Mouse (Mus musculus): ENCODE measurements around the gene Zkscan5. TPM values are rescaled to one million over a fixed set of nuclear protein-coding genes. Genes with fewer than 3 reads are reported as not detected.
A peak's percentile ranks its signal among the peaks of the same experiment; 100 is the strongest.
"Not testable (repeated sequence)": the region's sequence is repeated elsewhere in the genome, so short reads cannot be mapped to it uniquely, and the experiment has no call there.

The Zkscan5 gene
- polyA plus RNA-seq, 1 experiment from 2014 or later: 19.7 TPM

DNA sequence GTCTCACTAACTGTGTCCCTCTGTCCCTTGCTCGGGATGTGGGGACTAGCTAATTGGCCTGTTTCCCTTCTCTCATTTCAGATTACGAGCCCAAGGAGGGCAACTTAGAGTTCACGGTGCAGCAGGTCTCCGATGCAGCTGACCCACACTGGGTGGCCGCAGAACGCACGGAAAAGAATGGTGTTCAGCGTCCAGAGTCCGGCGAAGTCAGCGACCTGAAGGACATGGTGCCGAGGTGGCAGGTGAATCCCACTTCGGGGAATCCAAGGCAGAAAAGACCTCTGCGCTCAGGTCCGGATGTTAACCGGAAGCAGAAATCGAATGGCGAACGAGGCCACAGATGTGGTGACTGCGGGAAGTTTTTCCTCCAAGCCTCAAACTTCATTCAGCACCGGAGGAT, 13.8 kb downstream of the Zkscan5 start:
- no peak overlapping the region for H3K4me2 ChIP-seq (replicated peaks)
- WGBS: 96% methylated on average over 21 of the region's 21 CpGs
- no peaks in the 10 kb centered on the region for H3K4me1 ChIP-seq (replicated peaks)
- H3K27ac ChIP-seq: no peak overlapping the region
- no peak for ATAC-seq
- no peak overlapping the region for H3K4me3 ChIP-seq (replicated peaks)
- H3K9me3 ChIP-seq: no peaks in the 10 kb centered on the region
- no peak overlapping the region for H3K9ac ChIP-seq (replicated peaks)
- no peaks in the 10 kb centered on the region for H3K27me3 ChIP-seq
- H3K36me3 ChIP-seq: peaks cover 73% of the 10 kb centered on the region

DNA sequence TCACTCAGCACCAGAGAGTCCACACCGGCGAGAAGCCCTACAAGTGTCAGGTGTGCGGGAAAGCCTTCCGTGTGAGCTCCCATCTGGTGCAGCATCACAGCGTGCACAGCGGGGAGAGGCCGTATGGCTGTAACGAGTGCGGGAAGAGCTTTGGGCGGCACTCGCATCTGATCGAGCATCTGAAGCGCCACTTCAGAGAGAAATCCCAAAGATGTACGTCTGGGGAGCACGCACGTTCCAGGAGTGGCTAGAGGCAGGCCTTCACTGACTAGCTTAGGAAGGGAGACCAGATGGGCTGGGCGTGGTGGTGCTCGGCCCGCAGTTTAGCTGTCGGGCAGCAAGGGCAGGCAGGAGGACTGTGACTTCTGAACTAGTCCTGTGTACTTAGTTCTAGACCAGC, 14.3 kb downstream of the Zkscan5 start:
- Histone ChIP-seq H3K9me3 (no peaks in the 10 kb centered on the region), H3K4me2 (replicated peaks) (no peak overlapping the region), H3K27me3 (no peaks in the 10 kb centered on the region), H3K36me3 (peaks cover 73% of the 10 kb centered on the region), H3K4me1 (replicated peaks) (no peaks in the 10 kb centered on the region), H3K27ac (no peak overlapping the region), H3K4me3 (replicated peaks) (no peak overlapping the region), H3K9ac (replicated peaks) (no peak overlapping the region)
- no peak for ATAC-seq
- WGBS: 95% methylated on average over 20 of the region's 20 CpGs

DNA sequence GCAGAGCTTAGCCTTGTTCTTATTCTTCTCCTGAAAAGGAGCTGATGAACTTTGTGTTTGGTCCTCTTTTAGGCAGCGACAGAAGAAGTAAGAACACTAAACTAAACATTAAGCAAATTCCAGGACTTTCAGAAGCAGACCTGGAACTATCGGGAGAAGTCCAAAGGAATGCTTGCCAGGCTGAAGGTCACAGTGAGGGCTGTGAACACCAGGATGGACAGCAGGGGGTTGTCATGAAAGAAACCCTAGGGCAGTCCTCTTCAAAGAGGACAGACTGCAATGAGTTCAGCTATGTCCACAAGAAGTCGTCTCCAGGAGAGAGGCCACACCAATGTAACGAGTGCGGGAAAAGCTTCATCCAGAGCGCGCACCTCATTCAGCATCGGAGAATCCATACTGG, 15.6 kb downstream of the Zkscan5 start:
- 91% methylated on average over 8 of the region's 8 CpGs for WGBS
- Histone ChIP-seq H3K4me1 (replicated peaks) (no peaks in the 10 kb centered on the region), H3K36me3 (peaks cover 63% of the 10 kb centered on the region), H3K27ac (no peak overlapping the region), H3K4me3 (replicated peaks) (no peak overlapping the region), H3K9ac (replicated peaks) (no peak overlapping the region), H3K9me3 (no peaks in the 10 kb centered on the region), H3K27me3 (no peaks in the 10 kb centered on the region), H3K4me2 (replicated peaks) (no peak overlapping the region)
- ATAC-seq: no peak

DNA sequence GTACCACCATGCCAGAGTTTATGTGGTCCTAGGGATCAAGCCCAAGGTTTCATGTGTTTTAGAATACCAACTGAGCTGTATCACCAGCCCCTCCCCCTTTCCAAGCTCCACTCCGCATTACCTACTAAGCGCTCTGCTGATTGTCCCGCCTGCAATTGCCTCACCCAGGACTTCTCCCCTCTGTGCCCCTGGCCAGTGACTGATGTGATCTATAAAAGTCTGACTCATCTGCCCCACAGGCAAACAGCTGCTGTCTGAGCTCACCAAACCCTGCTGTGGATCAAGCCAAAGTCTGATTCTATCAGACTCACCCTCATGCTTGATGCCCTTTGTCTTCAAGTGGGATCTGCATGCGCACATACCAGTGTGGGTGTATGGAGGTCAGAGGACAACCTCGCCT, 18.5 kb downstream of the Zkscan5 start:
- Histone ChIP-seq H3K27ac (no peak overlapping the region), H3K9me3 (no peaks in the 10 kb centered on the region), H3K4me1 (replicated peaks) (no peaks in the 10 kb centered on the region), H3K27me3 (no peaks in the 10 kb centered on the region), H3K36me3 (peaks cover 55% of the 10 kb centered on the region), H3K4me2 (replicated peaks) (no peak overlapping the region), H3K9ac (replicated peaks) (no peak overlapping the region), H3K4me3 (replicated peaks) (no peak overlapping the region)
- ATAC-seq: no peak
- WGBS: 85% methylated on average over 5 of the region's 5 CpGs

DNA sequence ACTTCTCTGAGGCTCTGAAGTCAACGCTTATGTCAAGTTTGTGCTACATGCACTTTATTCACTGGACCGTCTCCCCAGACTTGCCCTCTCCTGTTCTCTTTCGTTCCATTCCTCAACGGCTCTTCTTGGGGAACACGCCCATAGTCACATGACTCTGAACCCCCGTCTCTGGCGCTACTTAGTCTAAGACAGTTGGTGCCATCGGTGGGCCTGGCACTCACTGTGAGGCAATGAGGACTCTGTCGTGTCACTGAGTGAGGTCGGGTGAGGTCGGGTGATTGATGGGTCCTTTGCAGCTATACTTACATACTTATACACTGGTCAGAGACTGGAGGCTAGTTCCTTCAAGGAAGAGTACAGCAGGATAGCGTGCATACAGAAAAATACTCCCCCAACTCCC, 19.0 kb downstream of the Zkscan5 start:
- Histone ChIP-seq H3K27ac (no peak overlapping the region), H3K9ac (replicated peaks) (no peak overlapping the region), H3K4me2 (replicated peaks) (no peak overlapping the region), H3K4me3 (replicated peaks) (no peak overlapping the region), H3K9me3 (no peaks in the 10 kb centered on the region), H3K36me3 (peaks cover 49% of the 10 kb centered on the region), H3K4me1 (replicated peaks) (no peaks in the 10 kb centered on the region), H3K27me3 (no peaks in the 10 kb centered on the region)
- WGBS: 87% methylated on average over 12 of the region's 12 CpGs
- no peak for ATAC-seq

DNA sequence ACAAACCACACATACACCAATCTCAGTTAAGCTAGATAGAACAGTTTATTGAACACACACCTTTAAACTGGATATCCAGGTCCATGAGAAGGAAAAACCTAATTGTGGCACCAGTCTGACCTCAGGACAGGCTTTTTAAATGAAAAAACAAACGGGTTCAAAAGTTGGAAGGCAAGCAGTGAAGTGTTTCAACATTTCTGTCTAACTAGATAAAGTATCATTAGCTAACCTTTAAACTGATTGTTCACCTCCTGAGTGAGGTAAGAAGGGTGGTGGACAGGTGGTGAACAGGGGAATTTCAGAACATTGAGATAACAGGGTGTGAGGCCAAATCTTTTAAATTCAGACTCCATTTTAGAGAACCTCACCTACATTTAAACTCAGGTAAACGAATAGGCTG, 22.1 kb downstream of the Zkscan5 start:
- peaks cover 21% of the 10 kb centered on the region for H3K36me3 ChIP-seq
- no peaks in the 10 kb centered on the region for H3K27me3 ChIP-seq
- WGBS: 60% methylated on average over 2 of the region's 2 CpGs
- H3K9me3 ChIP-seq: no peaks in the 10 kb centered on the region
- H3K27ac ChIP-seq: no peak overlapping the region
- H3K4me1 ChIP-seq (replicated peaks): peaks cover 7% of the 10 kb centered on the region
- no peak for ATAC-seq
- no peak overlapping the region for H3K4me2 ChIP-seq (replicated peaks)
- H3K9ac ChIP-seq (replicated peaks): no peak overlapping the region
- no peak overlapping the region for H3K4me3 ChIP-seq (replicated peaks)

DNA sequence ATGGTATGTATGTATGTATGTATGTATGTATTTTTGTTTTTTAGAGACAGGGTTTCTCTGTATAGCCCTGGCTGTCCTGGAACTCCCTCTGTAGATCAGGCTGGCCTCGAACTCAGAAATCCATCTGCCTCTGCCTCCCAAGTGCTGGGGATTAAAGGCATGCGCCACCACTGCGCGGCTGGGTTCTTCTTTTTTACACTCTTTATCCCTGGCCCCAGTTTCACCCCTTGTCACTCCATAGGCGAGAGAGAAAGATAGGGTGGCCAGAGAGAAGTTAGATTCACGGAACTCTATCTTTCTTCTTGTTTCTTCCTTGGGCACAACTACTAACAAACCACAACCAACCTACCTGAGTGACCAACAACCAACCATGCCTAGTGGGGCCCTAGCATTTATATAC, 24.9 kb downstream of the Zkscan5 start:
- Histone ChIP-seq H3K36me3 (peaks cover 11% of the 10 kb centered on the region), H3K4me1 (replicated peaks) (peaks cover 21% of the 10 kb centered on the region)
- not testable (repeated sequence) for H3K4me3 ChIP-seq (replicated peaks); H3K4me2 ChIP-seq (replicated peaks); H3K9me3 ChIP-seq; ATAC-seq; H3K9ac ChIP-seq (replicated peaks); H3K27me3 ChIP-seq; H3K27ac ChIP-seq
- 85% methylated on average over 6 of the region's 6 CpGs for WGBS

DNA sequence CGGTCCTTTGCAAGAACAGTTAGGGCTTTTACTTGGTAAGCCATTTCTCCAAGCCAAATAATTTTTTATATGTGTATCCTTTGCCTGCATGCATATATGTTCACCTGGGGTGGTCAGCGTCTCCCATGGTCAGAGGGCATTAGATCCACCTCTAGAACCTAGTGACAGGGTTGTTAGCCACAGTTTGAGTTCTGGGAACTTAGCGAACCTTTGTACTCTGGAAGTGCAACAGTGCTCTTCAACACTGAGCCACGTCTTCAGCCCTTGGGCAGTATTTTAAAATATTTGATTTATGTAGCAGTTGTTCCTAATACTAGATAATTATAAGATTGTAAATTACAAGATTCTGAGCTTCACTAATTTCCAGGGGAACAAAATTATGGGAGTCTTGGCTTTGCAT, 26.3 kb downstream of the Zkscan5 start:
- WGBS: 86% methylated on average over 4 of the region's 4 CpGs
- no peak overlapping the region for H3K27ac ChIP-seq
- no peaks in the 10 kb centered on the region for H3K9me3 ChIP-seq
- ATAC-seq: no peak
- H3K4me2 ChIP-seq (replicated peaks): peak overlapping the region; percentile 69
- peaks cover 21% of the 10 kb centered on the region for H3K4me1 ChIP-seq (replicated peaks)
- H3K36me3 ChIP-seq: peaks cover 24% of the 10 kb centered on the region
- no peaks in the 10 kb centered on the region for H3K27me3 ChIP-seq
- H3K4me3 ChIP-seq (replicated peaks): peak overlapping the region; percentile 91
- H3K9ac ChIP-seq (replicated peaks): peak overlapping the region; percentile 98

DNA sequence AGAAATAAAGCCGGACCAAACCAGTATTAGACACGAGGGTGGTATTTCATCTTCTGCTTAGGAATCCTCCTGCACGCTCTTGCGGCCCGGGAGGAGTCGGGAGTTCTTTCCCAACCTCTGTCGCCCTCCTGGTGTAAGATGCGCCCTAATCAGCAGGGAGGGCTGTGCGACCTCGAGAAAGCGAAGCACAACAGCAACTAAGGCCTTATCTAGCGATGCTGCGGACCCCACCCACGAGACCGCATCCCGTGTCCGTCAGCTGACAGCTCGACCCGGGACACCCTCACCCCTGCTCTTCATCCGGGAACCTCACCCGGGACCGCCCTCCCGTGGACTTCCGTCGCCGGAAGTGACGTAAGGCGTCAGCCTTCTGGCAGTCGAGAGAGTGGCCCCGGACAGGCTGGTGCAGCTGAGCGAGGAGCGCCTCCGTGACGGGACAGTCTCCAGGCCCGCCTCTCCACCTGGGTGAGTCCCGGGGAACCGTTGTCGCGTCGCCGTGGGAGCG, 27.1 kb downstream of the Zkscan5 start, which contains the start of gene Zfp655:
Gene Zfp655 (plus strand): TSS at position 349 of the 505 bp plus-strand sequence.
- Histone ChIP-seq H3K4me3 (replicated peaks) (peak within 1 kb of the TSS; percentile 91), H3K9me3 (no peaks in the 10 kb centered on the region), H3K4me2 (replicated peaks) (peak within 1 kb of the TSS; percentile 69), H3K27me3 (no peaks in the 10 kb centered on the region), H3K36me3 (peaks cover 31% of the 10 kb centered on the region), H3K9ac (replicated peaks) (peak within 1 kb of the TSS; percentile 98), H3K27ac (peak within 1 kb of the TSS; percentile 84), H3K4me1 (replicated peaks) (peaks cover 21% of the 10 kb centered on the region)
- ATAC-seq: peak; percentile 98
- 0% methylated on average over 42 of the region's 42 CpGs for WGBS

DNA sequence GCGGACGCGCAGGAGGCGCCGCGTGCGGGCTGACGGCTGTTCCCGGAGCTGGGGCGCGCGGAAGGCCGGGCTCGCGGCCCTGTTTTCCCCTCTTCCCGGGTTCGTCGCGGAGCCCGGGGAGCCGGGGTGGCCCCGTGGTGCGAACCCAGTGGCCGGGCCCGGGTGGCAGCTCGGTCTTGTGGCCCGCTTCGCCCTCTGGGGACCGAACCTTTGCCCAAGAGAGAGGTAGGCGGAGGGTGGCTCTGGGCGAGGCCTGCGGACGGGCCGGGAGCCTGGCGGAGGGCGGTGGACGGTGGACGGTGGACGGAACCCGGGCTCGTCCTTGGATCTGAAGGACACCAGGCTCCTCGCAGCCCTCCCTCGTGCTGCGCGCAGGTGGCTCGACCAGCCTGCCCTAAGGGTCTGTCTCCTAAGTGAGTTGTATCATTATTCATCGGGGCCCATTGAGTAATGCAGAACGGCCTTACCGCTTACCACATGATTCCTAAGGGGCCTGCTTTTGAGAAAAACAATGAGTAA, 27.6 kb downstream of the Zkscan5 start:
- peaks cover 34% of the 10 kb centered on the region for H3K36me3 ChIP-seq
- no peak for ATAC-seq
- peak overlapping the region; percentile 69 for H3K4me2 ChIP-seq (replicated peaks)
- H3K9me3 ChIP-seq: no peaks in the 10 kb centered on the region
- peaks cover 21% of the 10 kb centered on the region for H3K4me1 ChIP-seq (replicated peaks)
- under 1% methylated on average over 38 of the region's 49 CpGs for WGBS
- H3K27ac ChIP-seq: peak overlapping the region; percentile 84
- peak overlapping the region; percentile 98 for H3K9ac ChIP-seq (replicated peaks)
- no peaks in the 10 kb centered on the region for H3K27me3 ChIP-seq
- H3K4me3 ChIP-seq (replicated peaks): peak overlapping the region; percentile 91

DNA sequence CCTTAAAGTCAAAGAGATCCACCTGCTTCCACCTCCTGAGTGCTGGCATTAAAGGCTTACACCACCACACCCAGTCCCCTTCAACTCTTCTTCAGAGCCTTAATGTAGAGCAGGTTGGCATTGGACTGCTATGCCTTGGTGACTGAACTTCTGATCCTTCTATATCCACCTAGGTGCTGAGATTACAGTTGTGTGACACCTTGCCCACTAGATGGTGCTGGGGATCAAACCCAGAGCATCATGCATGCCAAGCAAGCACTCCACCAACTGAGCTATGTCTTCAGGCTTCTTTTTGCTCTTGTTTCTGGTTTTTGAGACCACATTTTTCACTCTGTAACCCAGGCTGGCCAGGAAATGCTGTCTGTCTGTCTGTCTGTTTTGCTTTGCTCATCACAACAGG, 30.3 kb downstream of the Zkscan5 start:
- H3K36me3 ChIP-seq: peaks cover 55% of the 10 kb centered on the region
- H3K9me3 ChIP-seq: no peaks in the 10 kb centered on the region
- peaks cover 21% of the 10 kb centered on the region for H3K4me1 ChIP-seq (replicated peaks)
- no peak overlapping the region for H3K27ac ChIP-seq
- H3K4me3 ChIP-seq (replicated peaks): no peak overlapping the region
- no peak overlapping the region for H3K9ac ChIP-seq (replicated peaks)
- H3K27me3 ChIP-seq: no peaks in the 10 kb centered on the region
- H3K4me2 ChIP-seq (replicated peaks): no peak overlapping the region
- ATAC-seq: no peak

DNA sequence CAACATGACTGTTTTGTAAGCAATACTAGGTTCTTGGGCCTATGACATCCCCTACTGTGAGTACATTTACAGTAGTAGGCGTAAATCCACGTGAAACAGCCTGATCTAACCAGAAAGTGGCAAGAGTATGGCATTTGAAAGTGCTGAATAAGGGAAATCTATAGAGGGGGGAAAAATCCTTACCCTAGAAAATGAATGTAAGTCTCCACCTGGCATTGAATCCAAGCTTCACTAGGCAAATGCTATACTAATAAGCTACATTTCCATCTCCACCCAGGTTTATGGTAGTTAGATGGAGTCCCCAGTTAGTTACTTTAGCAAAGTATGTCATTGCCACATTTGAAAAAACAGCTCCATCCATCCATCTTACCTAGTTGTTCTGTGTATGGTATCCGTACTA, 45.2 kb downstream of the Zkscan5 start:
- Histone ChIP-seq H3K4me2 (replicated peaks) (no peak overlapping the region), H3K4me3 (replicated peaks) (no peak overlapping the region), H3K9ac (replicated peaks) (no peak overlapping the region), H3K36me3 (peaks cover 70% of the 10 kb centered on the region), H3K9me3 (no peaks in the 10 kb centered on the region), H3K27me3 (no peaks in the 10 kb centered on the region), H3K4me1 (replicated peaks) (no peaks in the 10 kb centered on the region), H3K27ac (no peak overlapping the region)
- ATAC-seq: no peak
- 94% methylated on average over 3 of the region's 3 CpGs for WGBS

Measured in midbrain, embryonic 13.5 days (tissue).